Mouse (Mus musculus) heart, postnatal 14 days (tissue): Measurements from ENCODE around the gene Gcfc2. TPM values are rescaled to one million over a fixed set of nuclear protein-coding genes. Genes with fewer than 3 reads are reported as not detected.

Source experiments
- DNase-seq, 2 experiments: peaks; one replicate each; pipeline ENCODE4 v3.0.0; 2021 to 2022
- intact Hi-C: fragments of 180-260 bp; cut with DNase I; formaldehyde crosslinking; loops from one replicate; pipeline ENCODE4 v1.15.1; 2025
- long read RNA-seq, 2 experiments: library from polyadenylated mRNA; stranded (forward); transcript quantifications; one replicate each; pipeline ENCODE4 v2.0.0; 2021
- total RNA-seq, 2 experiments: library from RNA; stranded (reverse); gene quantifications; 2 replicates each; pipeline ENCODE4 v1.2.3; 2021

Gcfc2 gene
- total RNA-seq, result 1 to 10 TPM; 4.1 to 4.8 TPM
- long read RNA-seq, experiment 1, full-length matches to known transcripts, result 3 of 7 reads
- long read RNA-seq, experiment 1, partial matches to known transcripts, result 0 of 7 reads
- long read RNA-seq, experiment 1, other reads (novel, unspliced or antisense), result 4 of 7 reads
- long read RNA-seq, experiment 2, full-length matches to known transcripts, result 2 of 3 reads
- long read RNA-seq, experiment 2, partial matches to known transcripts, result 1 of 3 reads
- long read RNA-seq, experiment 2, other reads (novel, unspliced or antisense), result 0 of 3 reads

DNA sequence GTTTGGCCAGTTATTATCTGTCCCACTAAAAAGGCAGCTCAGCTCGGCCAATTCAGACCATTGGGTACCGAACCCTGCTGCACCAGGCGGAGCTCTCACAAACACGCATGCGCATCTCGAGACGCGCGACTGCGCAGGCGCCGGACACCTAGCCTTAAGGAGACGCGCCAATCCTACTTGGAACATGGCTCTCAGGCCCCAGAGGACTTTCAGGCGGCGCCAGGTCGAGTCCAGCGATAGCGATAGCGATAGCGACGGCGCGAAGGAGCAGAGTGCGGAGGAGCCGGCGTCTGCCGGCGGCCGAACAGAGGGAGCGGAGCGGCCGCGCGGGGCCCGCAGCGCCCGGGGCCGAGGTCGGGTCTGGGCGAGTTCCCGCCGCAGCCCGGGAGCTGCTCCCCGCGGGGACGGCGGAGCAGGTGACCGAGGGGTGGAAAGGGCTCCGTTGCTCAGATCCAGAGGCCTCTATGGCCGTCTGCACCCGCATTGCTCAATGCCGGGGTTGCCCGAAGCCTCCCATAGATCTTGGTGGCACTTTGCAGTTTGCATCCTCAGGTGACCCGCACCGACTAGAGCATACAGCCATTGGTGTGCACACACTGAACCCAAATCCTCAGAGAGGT lies at the start of gene Gcfc2:
Gene Gcfc2, plus strand, starts transcription at position 147 of the 620 bp plus-strand sequence.
- DNase-seq, result peak; percentile 97 to 98
- intact Hi-C loops, result no loop called here

DNA sequence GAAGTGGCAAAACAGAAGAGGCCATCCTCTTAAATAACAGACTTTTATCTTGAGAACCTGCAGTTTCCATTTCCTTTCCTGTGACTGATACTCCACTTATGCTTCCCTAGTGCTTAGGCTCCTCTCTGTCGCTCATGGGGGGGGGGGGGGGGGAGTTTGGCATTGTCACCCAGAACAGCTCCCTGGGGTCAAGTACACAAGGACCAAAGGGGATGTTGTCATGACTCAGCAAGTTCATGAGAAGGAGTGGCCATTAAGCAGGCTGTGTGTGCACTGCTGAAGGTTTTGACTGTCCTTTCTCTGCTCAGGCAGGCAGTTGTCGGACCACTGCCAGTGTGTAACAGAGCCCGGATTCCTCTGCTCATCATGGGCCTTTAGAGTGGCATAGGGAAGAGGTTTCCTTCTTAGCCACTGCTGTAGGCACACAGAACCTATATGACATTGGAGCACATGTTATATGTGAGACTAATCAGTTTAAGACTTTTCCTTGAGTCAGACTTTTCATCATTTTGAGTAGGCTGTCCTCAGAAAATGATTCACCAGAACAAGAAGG lies 27.7 kb upstream of the Gcfc2 start:
- DNase-seq, result no peak
- intact Hi-C loops, result no loop called here

GRCm38 (mm10) chr6:81910302-81910855 lies 13.1 kb upstream of the Gcfc2 start:
- intact Hi-C loops, result no loop called here
- DNase-seq, result no peak

GRCm38 (mm10) chr6:81911244-81911643 lies 12.2 kb upstream of the Gcfc2 start:
- intact Hi-C loops, result no loop called here
- no peak for DNase-seq

- intact Hi-C loops, result no loop called here
- DNase-seq, result no peak
Observed at GRCm38 (mm10) chr6:81911713-81912112, 11.8 kb upstream of the Gcfc2 start.

DNA sequence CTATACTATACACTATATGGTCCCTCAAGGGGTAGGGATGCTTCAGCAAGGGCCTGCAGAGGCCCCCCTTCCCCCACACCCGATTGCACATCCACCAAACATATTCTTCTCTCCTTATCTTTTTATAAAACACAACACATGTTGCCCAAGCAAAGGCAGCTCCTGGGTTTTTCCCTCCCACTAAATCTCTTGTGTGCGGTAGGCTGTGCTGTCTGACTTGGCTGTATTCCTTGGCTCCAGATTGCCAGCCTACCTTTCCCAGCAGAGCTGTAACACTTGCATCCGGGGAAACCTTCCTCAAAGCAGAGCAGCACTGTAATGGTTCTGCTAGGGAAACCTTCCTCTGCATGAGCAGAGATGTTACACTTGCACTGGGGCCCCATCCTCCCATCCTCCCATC lies 11.3 kb upstream of the Gcfc2 start:
- no peak for DNase-seq
- intact Hi-C loops, result no loop called here

DNA sequence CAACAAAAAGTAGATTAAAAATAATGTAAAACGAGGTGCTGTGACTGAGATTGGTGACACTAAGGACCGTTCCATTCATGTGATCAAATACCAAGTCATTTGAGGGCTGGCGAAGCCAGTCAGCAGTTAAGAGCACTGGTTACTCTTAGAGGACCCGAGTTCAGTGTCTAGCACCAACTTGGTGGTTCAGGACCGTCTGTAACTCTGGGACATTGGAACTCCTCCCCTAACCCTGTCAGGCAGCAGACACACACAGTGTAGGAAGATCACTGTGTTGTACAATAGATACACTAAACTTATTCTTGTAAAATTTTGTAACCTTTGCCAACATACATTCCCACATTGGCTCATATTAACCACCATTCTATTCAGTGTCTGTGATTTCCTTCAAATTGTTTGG lies 835 bp downstream of the Gcfc2 start:
- intact Hi-C loops, result no loop called here
- DNase-seq, result no peak

DNA sequence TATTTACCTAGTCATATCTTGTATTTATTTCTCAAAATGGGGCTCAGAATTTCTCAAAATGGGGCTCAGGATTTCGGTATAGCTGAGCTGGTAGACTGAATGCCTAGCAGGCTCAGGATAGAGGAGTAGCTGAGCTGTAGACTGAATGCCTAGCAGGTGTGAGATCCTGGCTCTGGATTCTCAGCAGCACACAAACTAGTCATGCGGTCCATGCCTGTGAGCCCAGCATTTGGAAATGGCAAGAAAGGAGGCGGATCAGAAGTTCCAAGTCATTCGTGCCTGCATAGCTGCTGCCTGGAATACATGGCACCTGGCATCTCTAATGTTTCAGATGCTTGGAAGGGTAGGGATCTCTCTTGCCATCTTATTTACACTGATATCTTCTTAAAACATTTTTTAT lies 5.9 kb downstream of the Gcfc2 start:
- no peak for DNase-seq
- intact Hi-C loops, result no loop called here

GRCm38 (mm10) chr6:81933281-81933680 lies 9.8 kb downstream of the Gcfc2 start:
- DNase-seq, result no peak
- intact Hi-C loops, result no loop called here

DNA sequence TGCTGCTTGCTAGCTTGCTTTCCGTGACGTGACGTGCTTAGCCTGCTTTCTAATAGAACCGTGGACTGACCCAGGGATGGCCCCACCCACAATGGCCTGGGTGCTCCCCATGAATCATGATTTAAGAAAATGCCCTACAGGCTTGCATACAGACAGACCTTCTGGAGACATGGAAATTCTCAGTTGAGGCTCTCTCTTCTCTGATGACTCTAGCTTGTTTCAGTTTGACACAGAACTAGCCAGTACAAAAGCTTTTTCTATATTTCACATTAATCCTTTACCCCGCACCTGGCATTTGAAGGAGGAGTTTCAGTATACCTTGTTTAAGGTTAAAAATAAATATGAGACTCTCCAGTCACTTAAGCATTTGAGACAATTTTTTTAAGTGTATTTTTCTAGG lies 18.2 kb downstream of the Gcfc2 start:
- intact Hi-C loops, result no loop called here
- DNase-seq, result no peak

DNA sequence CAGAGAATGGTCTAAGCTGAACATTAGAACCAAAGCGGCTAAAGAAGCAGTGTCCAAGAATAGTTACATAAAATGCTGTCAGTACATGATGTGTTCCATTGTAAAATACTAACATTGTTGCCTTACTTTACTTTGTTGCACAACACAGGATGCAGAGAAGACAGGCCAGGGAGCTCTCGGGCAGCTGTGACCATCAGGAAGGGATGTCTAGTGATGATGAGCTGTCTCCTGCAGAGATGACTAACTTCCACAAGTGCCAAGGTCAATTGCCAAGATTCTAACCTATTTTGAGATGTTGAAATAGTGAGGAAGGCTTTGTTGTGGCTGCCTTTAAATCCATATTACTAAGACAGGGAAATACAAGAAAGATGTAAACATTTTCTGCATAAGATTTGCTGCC lies 19.8 kb downstream of the Gcfc2 start:
- no peak for DNase-seq
- intact Hi-C loops, result no loop called here

- DNase-seq, result no peak
- intact Hi-C loops, result no loop called here
Observed at GRCm38 (mm10) chr6:81944432-81944831, 21.0 kb downstream of the Gcfc2 start.

GRCm38 (mm10) chr6:81946906-81947305 lies 23.4 kb downstream of the Gcfc2 start:
- intact Hi-C loops, result no loop called here

DNA sequence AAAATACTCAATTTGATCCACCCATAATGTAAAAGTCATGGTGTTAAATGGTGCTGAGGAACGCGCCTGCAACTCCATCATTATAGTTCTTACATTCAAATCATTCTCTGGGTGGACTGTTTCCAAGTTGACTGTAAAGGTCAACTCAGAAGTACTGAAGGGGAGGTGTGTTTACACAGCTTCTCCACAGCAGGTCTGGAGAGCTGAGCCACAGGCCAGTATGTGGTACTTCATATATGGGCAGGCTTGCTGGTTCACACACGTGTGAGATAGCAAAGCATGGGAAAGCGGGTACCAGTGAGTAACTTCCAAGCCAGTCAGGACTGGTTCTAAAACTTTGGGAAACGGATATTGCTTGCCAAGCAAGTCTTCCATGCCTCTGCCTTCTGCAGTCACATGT lies 31.7 kb downstream of the Gcfc2 start:
- intact Hi-C loops, result no loop called here
- no peak for DNase-seq

More at GRCm38 (mm10) chr6:81946906-81947305, 23.4 kb downstream of the Gcfc2 start:
- DNase-seq, result no peak

DNA sequence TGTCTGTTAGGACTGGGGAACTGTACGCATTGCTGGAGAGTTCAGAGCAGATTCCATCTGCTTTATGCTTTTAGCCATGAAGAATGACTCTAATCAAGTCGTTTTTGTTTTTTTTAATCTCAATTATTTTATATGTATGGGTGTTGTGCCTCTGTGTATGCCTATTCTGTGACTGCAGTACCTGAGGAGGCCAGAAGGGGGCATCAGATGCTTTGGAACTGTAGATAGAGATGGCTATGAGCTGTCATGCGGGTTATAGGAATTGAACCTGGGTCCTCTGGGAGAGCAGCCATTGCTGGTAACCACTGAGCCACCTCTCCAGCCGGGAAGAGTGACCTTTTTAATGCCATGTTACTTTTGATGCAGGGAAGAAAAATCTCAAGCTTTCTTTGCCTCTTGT lies 32.9 kb downstream of the Gcfc2 start:
- DNase-seq, result no peak
- intact Hi-C loops, result no loop called here

DNA sequence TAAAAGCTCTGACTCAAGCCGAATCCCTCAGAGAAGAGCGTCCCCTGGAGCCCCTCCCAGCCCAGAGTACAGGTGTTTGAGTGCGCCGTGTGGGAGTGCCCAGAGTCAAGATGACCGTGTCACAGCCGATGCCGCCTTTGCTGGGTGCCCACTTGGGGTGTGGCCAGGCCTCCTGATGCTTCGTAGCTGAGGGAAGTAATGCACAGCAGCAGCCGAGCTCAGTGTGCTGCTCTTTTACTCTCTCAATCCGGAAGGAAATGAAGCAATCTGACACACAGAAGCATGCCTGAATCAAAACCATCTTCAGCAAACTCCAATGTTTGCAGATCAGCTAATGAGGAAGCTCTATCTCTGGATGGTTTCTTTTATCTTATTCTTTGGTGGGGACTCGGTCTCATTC lies 34.5 kb downstream of the Gcfc2 start:
- no peak for DNase-seq
- intact Hi-C loops, result no loop called here

DNA sequence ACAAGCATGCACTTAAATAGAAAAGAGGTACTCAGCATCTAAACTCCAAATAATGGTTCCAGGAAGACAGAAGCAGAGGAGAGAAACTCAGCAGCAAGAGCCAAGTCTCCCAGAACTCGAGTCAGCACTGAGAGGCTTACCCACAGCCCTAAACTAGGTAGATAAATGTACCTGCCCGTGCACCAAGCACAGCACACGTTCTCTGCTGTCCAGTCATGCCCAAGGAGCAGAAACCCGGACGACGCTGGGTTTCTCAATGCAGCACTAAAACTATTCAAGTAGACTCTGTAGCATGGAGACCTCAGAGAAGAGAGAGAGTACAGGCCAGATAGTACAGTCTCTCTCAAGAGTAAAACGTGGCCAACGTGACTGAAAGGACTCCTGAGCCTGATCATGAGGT lies 36.4 kb downstream of the Gcfc2 start:
- intact Hi-C loops, result no loop called here
- no peak for DNase-seq

DNA sequence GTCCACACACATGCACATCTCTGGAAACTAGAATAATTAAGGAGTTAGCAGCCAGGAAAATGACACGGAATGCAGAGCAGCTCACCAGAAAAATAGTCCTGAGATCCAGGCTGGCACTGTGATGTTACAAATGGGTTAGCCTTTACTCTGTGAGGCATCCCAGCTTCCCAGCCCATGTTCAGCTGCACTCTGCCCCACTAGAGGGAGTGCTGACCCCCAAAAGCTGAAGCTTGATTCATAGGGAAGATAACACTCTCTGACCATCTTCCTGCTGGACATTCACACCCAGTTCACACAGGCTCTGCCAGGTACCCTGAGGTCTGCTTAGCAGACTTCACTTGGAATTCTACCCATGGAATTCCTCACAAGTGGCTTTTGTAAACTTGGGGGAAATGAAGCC lies 36.8 kb downstream of the Gcfc2 start:
- intact Hi-C loops, result no loop called here
- DNase-seq, result no peak

DNA sequence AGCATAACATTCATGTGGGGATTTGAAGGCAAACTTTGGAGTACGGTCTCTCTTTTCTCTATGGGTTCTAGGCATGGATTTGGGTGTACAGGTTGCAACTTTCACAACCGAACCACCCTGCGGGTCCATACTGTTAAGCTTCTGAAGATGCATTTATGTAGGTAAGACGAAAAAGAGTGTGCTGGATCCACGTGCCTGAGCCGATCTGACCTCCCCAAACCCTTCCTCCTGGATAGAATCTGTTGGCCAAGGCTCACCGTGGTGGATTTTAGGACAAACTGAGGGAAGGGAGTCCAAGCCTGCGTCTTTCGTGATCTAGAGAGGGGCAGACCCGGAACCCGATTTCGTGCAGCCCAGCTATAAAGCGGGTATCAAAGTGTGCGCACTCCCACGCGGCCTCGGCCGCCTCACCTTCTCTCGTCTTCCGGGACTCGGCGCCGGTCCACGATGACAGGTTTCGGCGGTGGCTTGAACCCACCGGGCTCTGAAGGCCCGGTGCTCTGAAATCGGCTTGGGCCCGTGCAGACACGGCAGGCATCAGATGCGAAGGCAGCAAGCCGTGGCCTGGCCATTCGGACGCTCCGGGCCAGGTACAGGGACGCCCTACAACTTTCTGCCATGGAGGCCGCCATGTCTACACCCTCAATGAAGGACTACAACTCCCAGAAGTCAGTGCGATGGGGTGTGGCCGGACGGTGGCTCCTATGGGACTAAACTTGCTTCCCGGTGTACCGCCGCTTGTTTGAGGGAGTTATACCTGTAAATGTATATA lies 42.0 kb downstream of the Gcfc2 start, which contains the start of gene Mrpl19:
Gene Mrpl19, minus strand, starts transcription at position 663 of the 772 bp plus-strand sequence.
- intact Hi-C loops, result no loop called here
- peak; percentile 87 to 95 for DNase-seq

GRCm38 (mm10) chr6:81966068-81966544 lies 42.6 kb downstream of the Gcfc2 start:
- intact Hi-C loops, result no loop called here
- DNase-seq, result no peak

- intact Hi-C loops, result no loop called here
- no peak for DNase-seq
Observed at GRCm38 (mm10) chr6:81971196-81971595, 47.7 kb downstream of the Gcfc2 start.
